Mouse (Mus musculus): ENCODE data around the gene Xpo6.

DNA sequence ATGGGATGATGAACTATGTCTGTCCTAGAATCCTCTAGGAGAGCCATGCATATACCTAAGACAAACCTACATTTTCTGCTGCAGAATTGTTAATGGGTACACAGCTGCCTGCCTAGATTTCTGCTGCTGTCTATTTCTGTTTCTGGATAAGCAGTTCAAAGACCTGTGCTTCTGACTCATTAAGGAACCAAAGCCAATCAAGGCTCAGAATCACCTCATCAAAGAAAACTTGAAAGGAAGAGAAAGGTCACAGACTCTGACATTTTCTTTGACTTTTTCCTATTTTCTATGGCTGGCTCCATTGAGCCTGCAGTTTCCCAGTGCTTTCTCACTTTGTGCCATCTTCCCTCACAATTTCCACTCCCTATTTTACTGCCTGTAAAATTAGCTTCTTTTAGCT is 21.5 kb downstream of the Xpo6 start:
- TF ChIP-seq CTCF (IDR thresholded peaks at IDR 0.05; ENCODE audit: low read depth) = no peak
- no peak for TF ChIP-seq EP300 (IDR thresholded peaks at IDR 0.05; ENCODE audit: low read depth)
